Mouse (Mus musculus) lung, postnatal 0 days (tissue): ENCODE results near the gene Zcchc9. TPM values are rescaled to one million over a fixed set of nuclear protein-coding genes. Genes with fewer than 3 reads are reported as not detected.

Source experiments
- ATAC-seq: fragments of 200-750 bp; cut with Nextera tagmentation; 2 replicates; pipeline ENCODE4 v1.8.0; 2017; ENCODE audit warnings: moderate library complexity
- DNase-seq: peaks from one replicate; pipeline ENCODE4 v3.0.0-alpha.2; 2016; ENCODE audit warnings: low spot score
- H3K27ac ChIP-seq: fragments of 300-500 bp; sonication (generic); 2 replicates; pipeline ENCODE4 v1.5.1; 2014; ENCODE audit warnings: antibody characterized with exemption, mild to moderate bottlenecking, low read length, mixed read lengths
- H3K27me3 ChIP-seq: fragments of 300-500 bp; sonication (generic); replicated peaks from 2 replicates; pipeline ENCODE4 v1.6.1; 2014; ENCODE audit warnings: low read length, mixed read lengths; ENCODE audit not compliant: insufficient read depth
- H3K36me3 ChIP-seq: fragments of 300-500 bp; sonication (generic); 2 replicates; pipeline ENCODE4 v1.6.1; 2014; ENCODE audit warnings: low read length, mixed read lengths; ENCODE audit not compliant: insufficient read depth
- H3K4me1 ChIP-seq: fragments of 300-500 bp; sonication (generic); 2 replicates; pipeline ENCODE4 v1.6.1; 2014; ENCODE audit warnings: antibody characterized with exemption, low read depth, low read length, mixed read lengths; ENCODE audit not compliant: insufficient read depth
- H3K4me2 ChIP-seq: fragments of 300-500 bp; sonication (generic); replicated peaks from 2 replicates; pipeline ENCODE4 v1.6.1; 2014; ENCODE audit warnings: low read depth, mild to moderate bottlenecking, low read length, moderate library complexity, mixed read lengths
- H3K4me3 ChIP-seq: fragments of 300-500 bp; sonication (generic); 2 replicates; pipeline ENCODE4 v1.5.1; 2014; ENCODE audit warnings: low read depth, low read length
- H3K9ac ChIP-seq: fragments of 300-500 bp; sonication (generic); replicated peaks from 2 replicates; pipeline ENCODE4 v1.6.1; 2014; ENCODE audit warnings: low read depth, mild to moderate bottlenecking
- H3K9me3 ChIP-seq: fragments of 300-500 bp; sonication (generic); 2 replicates; pipeline ENCODE4 v1.6.1; 2016; ENCODE audit warnings: low read length, mixed read lengths
- CTCF ChIP-seq: IDR thresholded peaks from 2 replicates; pipeline ENCODE4 v1.5.1; 2016; ENCODE audit warnings: antibody characterized with exemption, mild to moderate bottlenecking
- EP300 ChIP-seq: IDR thresholded peaks from 2 replicates; pipeline ENCODE4 v1.6.1; 2016; ENCODE audit warnings: antibody characterized with exemption, mild to moderate bottlenecking, control low read depth
- WGBS: fragments of 180-500 bp; shearing (Covaris S2); extraction: QIAGEN DNeasy Blood & Tissue Kit; methylation state at CpG from one replicate; pipeline ENCODE4 v1.1.7; 2014; 5-methylcytosine and 5-hydroxymethylcytosine counted together
- microRNA-seq: library from miRNA; unstranded; fragments of <30 nt; microRNA quantifications from one replicate; pipeline ENCODE4, GENCODE M21; 2016
- polyA plus RNA-seq: library from polyadenylated mRNA; unstranded; fragments of >200 nt; fragmentation: Nextera tagmentation; extraction: Ambion mirVana; gene quantifications from 2 replicates; pipeline ENCODE4 v1.2.1, GENCODE M21; 2015

Zcchc9 gene
- polyA plus RNA-seq, 1 experiment from 2014 or later, result 22.3 TPM

DNA sequence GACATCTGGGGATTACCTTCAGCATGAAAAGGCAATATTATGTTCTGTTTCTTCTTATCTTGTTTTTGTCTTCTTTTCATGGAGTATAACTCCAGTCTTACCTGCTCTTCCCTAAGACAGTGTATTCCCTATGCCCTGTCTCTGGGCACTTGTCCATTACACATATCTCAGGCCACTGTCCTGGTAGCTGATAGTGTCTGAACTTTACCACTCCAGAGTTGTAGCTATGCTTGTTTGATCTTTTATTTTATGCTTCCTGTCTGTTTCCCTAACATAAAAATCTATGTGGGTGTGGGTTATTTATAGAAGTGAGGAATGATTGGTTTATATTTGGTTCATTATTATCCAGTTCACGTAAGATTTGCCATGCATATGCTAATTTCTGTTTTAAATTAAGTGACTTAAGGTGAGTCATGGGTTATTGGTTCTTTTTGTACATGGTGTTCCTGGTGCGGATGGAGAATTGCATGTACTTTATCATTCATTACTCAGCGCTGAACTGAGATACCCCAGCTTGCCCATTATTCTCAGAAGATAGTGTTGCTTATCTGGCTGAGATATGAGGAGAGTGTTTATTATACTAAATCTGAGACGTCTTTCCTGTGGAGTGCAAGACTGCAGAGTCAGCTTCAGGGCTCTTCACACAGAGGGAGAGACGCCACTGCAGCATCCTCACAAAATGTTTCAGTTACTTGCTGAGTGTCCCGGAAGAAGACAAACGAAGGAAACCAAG is 49.0 kb downstream of the Zcchc9 start:
- DNase-seq (no peak), ATAC-seq (no peak)
- WGBS, result 35% methylated on average over 7 of the region's 7 CpGs
- Histone ChIP-seq H3K9ac (no peak overlapping the region), H3K27ac (no peak overlapping the region), H3K27me3 (no peaks in the 10 kb centered on the region), H3K9me3 (no peaks in the 10 kb centered on the region), H3K4me2 (no peak overlapping the region), H3K36me3 (no peaks in the 10 kb centered on the region), H3K4me1 (no peaks in the 10 kb centered on the region), H3K4me3 (no peak overlapping the region)
- TF ChIP-seq EP300 (0 out of 2 replicates have a peak, but pooled peaks have one; percentile 15), CTCF (no peak)

GRCm38 (mm10) chr13:91756230-91756629 is 51.3 kb downstream of the Zcchc9 start:
- 79% methylated on average over 4 of the region's 4 CpGs for WGBS
- H3K36me3 ChIP-seq, result no peaks in the 10 kb centered on the region
- no peaks in the 10 kb centered on the region for H3K27me3 ChIP-seq
- DNase-seq, result no peak
- TF ChIP-seq EP300 (no peak), CTCF (no peak)
- no peak overlapping the region for H3K4me3 ChIP-seq
- ATAC-seq, result no peak
- no peak overlapping the region for H3K4me2 ChIP-seq
- no peak overlapping the region for H3K27ac ChIP-seq
- no peaks in the 10 kb centered on the region for H3K4me1 ChIP-seq
- no peak overlapping the region for H3K9ac ChIP-seq
- H3K9me3 ChIP-seq, result no peaks in the 10 kb centered on the region

- ATAC-seq, result no peak
- no peak for DNase-seq
- Histone ChIP-seq H3K4me1 (no peaks in the 10 kb centered on the region), H3K4me3 (no peak overlapping the region), H3K9me3 (no peaks in the 10 kb centered on the region), H3K9ac (no peak overlapping the region), H3K36me3 (no peaks in the 10 kb centered on the region), H3K27me3 (no peaks in the 10 kb centered on the region), H3K27ac (no peak overlapping the region), H3K4me2 (no peak overlapping the region)
- no peak for TF ChIP-seq EP300
- TF ChIP-seq CTCF, result no peak
Measured at GRCm38 (mm10) chr13:91754762-91755161, 52.7 kb downstream of the Zcchc9 start.

GRCm38 (mm10) chr13:91753724-91754123 is 53.8 kb downstream of the Zcchc9 start:
- no peak for DNase-seq
- Histone ChIP-seq H3K27me3 (no peaks in the 10 kb centered on the region), H3K27ac (no peak overlapping the region), H3K4me2 (no peak overlapping the region), H3K36me3 (no peaks in the 10 kb centered on the region), H3K9ac (no peak overlapping the region), H3K9me3 (no peaks in the 10 kb centered on the region), H3K4me1 (no peaks in the 10 kb centered on the region), H3K4me3 (no peak overlapping the region)
- ATAC-seq, result no peak
- WGBS, result 47% methylated on average over 4 of the region's 4 CpGs
- TF ChIP-seq EP300 (no peak), CTCF (no peak)

DNA sequence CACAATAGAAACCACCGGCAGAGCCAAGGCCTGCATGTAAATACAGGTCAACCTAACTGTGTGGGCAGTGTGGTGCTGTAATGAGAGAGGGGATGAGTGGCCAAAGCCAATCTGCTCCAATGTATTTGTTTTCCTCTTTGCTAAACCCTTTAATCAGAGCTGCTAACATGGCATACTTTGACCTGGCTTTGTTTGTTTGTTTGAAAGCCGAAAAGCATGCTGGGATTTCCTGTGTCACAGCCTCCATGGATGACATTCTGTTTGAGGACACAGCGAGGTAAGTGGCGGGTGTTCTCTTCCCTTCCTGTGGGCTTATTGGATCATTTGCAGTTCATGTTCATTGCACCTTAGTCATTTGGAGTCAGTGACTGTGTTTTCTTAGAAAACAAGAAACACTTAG is 57.5 kb downstream of the Zcchc9 start:
- TF ChIP-seq EP300 (no peak), CTCF (no peak)

GRCm38 (mm10) chr13:91748401-91748800 is 59.1 kb downstream of the Zcchc9 start:
- Histone ChIP-seq H3K27ac (no peak overlapping the region), H3K9ac (no peak overlapping the region), H3K4me2 (no peak overlapping the region), H3K9me3 (no peaks in the 10 kb centered on the region), H3K36me3 (no peaks in the 10 kb centered on the region), H3K4me1 (no peaks in the 10 kb centered on the region), H3K27me3 (no peaks in the 10 kb centered on the region), H3K4me3 (no peak overlapping the region)
- no peak for DNase-seq
- 93% methylated on average over 2 of the region's 2 CpGs for WGBS
- ATAC-seq, result no peak
- TF ChIP-seq EP300 (no peak), CTCF (no peak)

More for the DNA sequence above, 57.5 kb downstream of the Zcchc9 start:
- no peak overlapping the region for H3K9ac ChIP-seq
- H3K27me3 ChIP-seq, result no peaks in the 10 kb centered on the region
- ATAC-seq (no peak), DNase-seq (no peak)
- H3K4me1 ChIP-seq, result no peaks in the 10 kb centered on the region
- no peaks in the 10 kb centered on the region for H3K9me3 ChIP-seq
- H3K4me2 ChIP-seq, result no peak overlapping the region
- H3K4me3 ChIP-seq, result no peak overlapping the region
- H3K27ac ChIP-seq, result no peak overlapping the region
- no peaks in the 10 kb centered on the region for H3K36me3 ChIP-seq
- 56% methylated on average over 4 of the region's 4 CpGs for whole genome bisulfite sequencing

Small RNAs within 50 kb of the gene (microRNA-seq; reads per million reads assigned to microRNA genes)
- not detected for gene Gm27656

Other genes starting within 250 kb of the Zcchc9 start
- gene Acot12, start 66.2 kb downstream of the Zcchc9 start, polyA plus RNA-seq, result 0.08 TPM in 1 of 2 replicates, not detected in the other
- 0.20 and 0.44 TPM in 2 replicates for gene Ckmt2, start 69.2 kb upstream of the Zcchc9 start, polyA plus RNA-seq